Mouse (Mus musculus) heart, embryonic 11.5 days (tissue): Measurements from ENCODE around the gene Pip5k1c. TPM values are rescaled to one million over a fixed set of nuclear protein-coding genes. Genes with fewer than 3 reads are reported as not detected.

Experiments used
- ATAC-seq: fragments of 200-750 bp; cut with Nextera tagmentation; replicated peaks from 2 replicates; pipeline ENCODE4 v1.8.0; 2017; ENCODE audit warnings: moderate library complexity; ENCODE audit not compliant: insufficient number of reproducible peaks, low FRiP score, low TSS enrichment
- H3K27ac ChIP-seq: fragments of 300-500 bp; sonication (generic); 2 replicates; pipeline ENCODE4 v1.5.1; 2014; ENCODE audit warnings: mild to moderate bottlenecking, low read depth, low read length
- H3K27me3 ChIP-seq: fragments of 300-500 bp; sonication (generic); 2 replicates; pipeline ENCODE4 v1.6.1; 2014; ENCODE audit warnings: mild to moderate bottlenecking, low read length, mixed read lengths; ENCODE audit not compliant: control insufficient read depth, insufficient read depth
- H3K36me3 ChIP-seq: fragments of 300-500 bp; sonication (generic); 2 replicates; pipeline ENCODE4 v1.6.1; 2014; ENCODE audit warnings: mild to moderate bottlenecking, low read length, moderate library complexity, mixed read lengths; ENCODE audit not compliant: control insufficient read depth, insufficient read depth
- H3K4me1 ChIP-seq: fragments of 300-500 bp; sonication (generic); 2 replicates; pipeline ENCODE4 v1.6.1; 2014; ENCODE audit warnings: low read length; ENCODE audit not compliant: control insufficient read depth, insufficient read depth
- H3K4me2 ChIP-seq: fragments of 300-500 bp; sonication (generic); 2 replicates; pipeline ENCODE4 v1.6.1; 2014; ENCODE audit warnings: mild to moderate bottlenecking, moderate library complexity
- H3K4me3 ChIP-seq: fragments of 300-500 bp; sonication (generic); 2 replicates; pipeline ENCODE4 v1.5.1; 2014; ENCODE audit warnings: low read depth, low read length
- H3K9ac ChIP-seq: fragments of 300-500 bp; sonication (generic); 2 replicates; pipeline ENCODE4 v1.6.1; 2014; ENCODE audit warnings: mild to moderate bottlenecking, low read depth, low read length, moderate library complexity
- H3K9me3 ChIP-seq: fragments of 300-500 bp; sonication (generic); replicated peaks from 2 replicates; pipeline ENCODE4 v1.6.1; 2016; ENCODE audit warnings: low read length; ENCODE audit not compliant: control insufficient read depth
- WGBS: fragments of 180-500 bp; shearing (Covaris S2); extraction: QIAGEN DNeasy Blood & Tissue Kit; methylation state at CpG from one replicate; pipeline ENCODE4 v1.1.7; 2014; ENCODE audit not compliant: insufficient replicate concordance; 5-methylcytosine and 5-hydroxymethylcytosine counted together
- polyA plus RNA-seq: library from polyadenylated mRNA; unstranded; fragments of >200 nt; fragmentation: Nextera tagmentation; extraction: Ambion mirVana; gene quantifications from 2 replicates; pipeline ENCODE4 v1.2.1, GENCODE M21; 2014

Pip5k1c gene
- polyA plus RNA-seq, 1 experiment from 2014 or later = 30.2 TPM

DNA sequence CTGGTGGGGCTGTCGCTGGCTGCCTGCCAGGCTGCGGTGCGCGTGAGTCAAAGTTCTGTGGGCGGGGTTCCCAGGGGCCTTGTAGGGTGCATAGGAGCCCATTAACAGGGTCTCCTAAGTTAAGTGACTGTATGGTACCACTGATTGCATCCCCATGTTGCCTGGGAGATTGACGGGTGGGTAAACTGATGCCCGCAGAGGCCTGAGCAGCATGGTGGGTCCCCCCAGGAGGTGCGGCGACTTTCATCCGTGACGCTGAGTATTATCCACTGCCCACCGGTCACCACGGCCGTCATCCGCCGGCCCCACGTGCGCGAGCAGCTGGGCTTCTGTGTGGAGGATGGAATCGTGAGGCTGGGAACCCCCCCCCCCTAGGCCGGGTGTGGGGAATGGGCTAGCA, 20.4 kb upstream of the Pip5k1c start:
- WGBS = 97% methylated on average over 21 of the region's 21 CpGs
- ATAC-seq = no peak

GRCm38 (mm10) chr10:81273842-81274241, 18.9 kb upstream of the Pip5k1c start:
- H3K4me2 ChIP-seq = no peak overlapping the region
- peaks cover 10% of the 10 kb centered on the region for H3K36me3 ChIP-seq
- no peak overlapping the region for H3K27ac ChIP-seq
- no peak overlapping the region for H3K9ac ChIP-seq
- 90% methylated on average over 19 of the region's 19 CpGs for WGBS
- H3K9me3 ChIP-seq = no peaks in the 10 kb centered on the region
- ATAC-seq = no peak
- no peak overlapping the region for H3K4me3 ChIP-seq
- H3K4me1 ChIP-seq = peaks cover 3% of the 10 kb centered on the region
- H3K27me3 ChIP-seq = peaks cover 14% of the 10 kb centered on the region

More for the DNA sequence above, 20.4 kb upstream of the Pip5k1c start:
- no peak overlapping the region for H3K4me3 ChIP-seq
- no peak overlapping the region for H3K4me2 ChIP-seq
- H3K9ac ChIP-seq = no peak overlapping the region
- peaks cover 10% of the 10 kb centered on the region for H3K36me3 ChIP-seq
- H3K9me3 ChIP-seq = no peaks in the 10 kb centered on the region
- H3K27ac ChIP-seq = no peak overlapping the region
- H3K27me3 ChIP-seq = peaks cover 5% of the 10 kb centered on the region
- peaks cover 8% of the 10 kb centered on the region for H3K4me1 ChIP-seq

DNA sequence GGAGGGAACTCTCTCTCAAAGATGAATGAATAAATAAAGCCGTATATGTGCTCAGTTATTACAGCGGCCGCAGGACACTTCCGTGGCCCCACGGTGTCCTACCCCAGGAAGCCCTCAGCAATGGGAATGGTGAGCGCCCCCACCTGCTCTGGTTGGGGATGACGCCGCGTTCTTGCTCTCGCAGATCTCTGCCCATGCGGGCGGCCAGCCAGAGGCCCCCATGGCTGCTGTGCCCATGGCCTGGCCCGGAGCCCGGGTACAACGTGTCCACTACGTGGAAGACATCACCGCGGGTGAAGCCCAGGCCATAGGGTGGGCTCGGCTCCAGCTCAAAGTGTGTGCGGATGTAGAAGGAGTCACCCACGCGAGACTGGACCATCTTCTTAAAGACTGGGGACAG, 15.1 kb upstream of the Pip5k1c start:
- WGBS = 60% methylated on average over 22 of the region's 22 CpGs
- peaks cover 42% of the 10 kb centered on the region for H3K27me3 ChIP-seq
- ATAC-seq = no peak

DNA sequence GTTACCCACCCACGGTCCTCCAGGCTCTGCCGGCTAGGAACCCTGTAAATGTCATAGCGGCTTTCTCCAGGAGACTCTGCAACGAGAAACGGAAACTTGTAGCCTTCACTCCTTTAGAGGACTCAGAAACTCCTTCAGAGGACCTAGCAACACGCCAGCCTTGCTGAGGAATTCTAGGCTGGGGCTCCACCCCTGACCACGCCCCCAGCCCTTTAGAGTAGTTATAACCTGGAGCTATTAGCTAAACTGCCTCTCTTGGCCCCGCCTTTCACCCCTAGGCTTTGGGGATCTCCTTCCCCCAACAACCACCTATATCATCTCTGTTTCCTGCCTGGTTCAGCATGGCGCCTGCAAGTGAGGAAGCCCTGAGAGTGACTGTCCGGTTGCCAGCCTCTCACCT, 13.3 kb upstream of the Pip5k1c start:
- no peaks in the 10 kb centered on the region for H3K9me3 ChIP-seq
- ATAC-seq = no peak
- H3K4me3 ChIP-seq = no peak overlapping the region
- no peak overlapping the region for H3K9ac ChIP-seq
- no peak overlapping the region for H3K4me2 ChIP-seq
- H3K36me3 ChIP-seq = no peaks in the 10 kb centered on the region; the same call in 1 of the 2 replicates
- 23% methylated on average over 10 of the region's 10 CpGs for WGBS
- no peak overlapping the region for H3K27ac ChIP-seq
- H3K27me3 ChIP-seq = peaks cover 61% of the 10 kb centered on the region
- peaks cover 5% of the 10 kb centered on the region; the same call in 1 of the 2 replicates for H3K4me1 ChIP-seq

More for the DNA sequence above, 15.1 kb upstream of the Pip5k1c start:
- H3K4me1 ChIP-seq = peaks cover 5% of the 10 kb centered on the region; the same call in 1 of the 2 replicates
- no peaks in the 10 kb centered on the region for H3K9me3 ChIP-seq
- H3K4me3 ChIP-seq = no peak overlapping the region
- no peak overlapping the region for H3K9ac ChIP-seq
- H3K4me2 ChIP-seq = no peak overlapping the region
- H3K36me3 ChIP-seq = peaks cover under 1% of the 10 kb centered on the region
- H3K27ac ChIP-seq = no peak overlapping the region

GRCm38 (mm10) chr10:81284189-81284588, 8.6 kb upstream of the Pip5k1c start:
- H3K27me3 ChIP-seq = peaks cover 62% of the 10 kb centered on the region
- 37% methylated on average over 6 of the region's 6 CpGs for WGBS
- H3K27ac ChIP-seq = no peak overlapping the region
- H3K4me3 ChIP-seq = no peak overlapping the region
- no peak overlapping the region; the same call in 1 of the 2 replicates for H3K4me2 ChIP-seq
- no peaks in the 10 kb centered on the region for H3K9me3 ChIP-seq
- H3K9ac ChIP-seq = no peak overlapping the region
- ATAC-seq = no peak
- H3K4me1 ChIP-seq = peaks cover 3% of the 10 kb centered on the region; the same call in 1 of the 2 replicates
- no peaks in the 10 kb centered on the region for H3K36me3 ChIP-seq

GRCm38 (mm10) chr10:81284719-81285118, 8.0 kb upstream of the Pip5k1c start:
- no peak overlapping the region for H3K27ac ChIP-seq
- ATAC-seq = no peak
- peak overlapping the region; percentile 51; the same call in 1 of the 2 replicates for H3K4me3 ChIP-seq
- peak overlapping the region; percentile 86; the same call in 1 of the 2 replicates for H3K4me2 ChIP-seq
- no peaks in the 10 kb centered on the region for H3K4me1 ChIP-seq
- H3K36me3 ChIP-seq = no peaks in the 10 kb centered on the region
- peaks cover 61% of the 10 kb centered on the region for H3K27me3 ChIP-seq
- H3K9ac ChIP-seq = no peak overlapping the region
- H3K9me3 ChIP-seq = no peaks in the 10 kb centered on the region
- WGBS = 10% methylated on average over 17 of the region's 17 CpGs

GRCm38 (mm10) chr10:81285694-81286450, 6.9 kb upstream of the Pip5k1c start:
- Histone ChIP-seq H3K36me3 (no peaks in the 10 kb centered on the region), H3K4me3 (peak overlapping the region; percentile 51), H3K4me2 (peak overlapping the region; percentile 86), H3K9ac (peak overlapping the region; percentile 71), H3K27ac (no peak overlapping the region), H3K9me3 (no peaks in the 10 kb centered on the region), H3K27me3 (peaks cover 61% of the 10 kb centered on the region), H3K4me1 (peaks cover 4% of the 10 kb centered on the region; the same call in 1 of the 2 replicates)
- 1% methylated on average over 54 of the region's 54 CpGs for WGBS
- peak; percentile 58 for ATAC-seq

GRCm38 (mm10) chr10:81286586-81286985, 6.2 kb upstream of the Pip5k1c start:
- 42% methylated on average over 6 of the region's 6 CpGs for WGBS

More at GRCm38 (mm10) chr10:81286586-81286985, 6.2 kb upstream of the Pip5k1c start:
- no peaks in the 10 kb centered on the region for H3K9me3 ChIP-seq
- H3K27me3 ChIP-seq = peaks cover 61% of the 10 kb centered on the region
- ATAC-seq = no peak
- no peak overlapping the region for H3K9ac ChIP-seq
- peaks cover 8% of the 10 kb centered on the region; the same call in 1 of the 2 replicates for H3K4me1 ChIP-seq
- no peak overlapping the region for H3K4me3 ChIP-seq
- H3K27ac ChIP-seq = no peak overlapping the region
- H3K4me2 ChIP-seq = no peak overlapping the region; the same call in 1 of the 2 replicates
- H3K36me3 ChIP-seq = no peaks in the 10 kb centered on the region
